Mouse (Mus musculus) NIH3T3 (cell line): ENCODE data around the gene Plxnb3.

ENCODE experiments used
- DNase-seq: peaks from one replicate; pipeline ENCODE4 v3.0.0-alpha.2; 2012; ENCODE audit warnings: low read depth

The Plxnb3 gene

DNA sequence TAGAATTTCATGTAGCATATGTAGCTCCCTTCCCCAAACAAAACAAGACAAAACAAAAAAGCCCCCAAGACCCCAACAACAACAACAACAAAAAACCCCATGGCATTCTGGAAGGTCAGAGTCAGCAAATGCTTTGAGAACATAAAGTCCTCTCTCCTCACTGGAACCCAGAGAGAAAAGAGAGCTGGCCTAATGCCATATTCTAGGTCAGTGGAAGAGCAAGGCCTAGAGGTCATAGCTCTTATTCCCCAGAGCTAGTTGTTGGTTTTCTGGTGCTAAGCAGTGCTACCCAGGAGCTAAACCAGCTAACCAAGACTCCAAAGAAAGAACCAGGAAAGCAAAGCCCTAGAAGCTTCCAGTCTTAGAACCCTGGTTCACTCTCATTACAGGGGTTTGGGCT lies 28.8 kb downstream of the Plxnb3 start:
- no peak for DNase-seq

DNA sequence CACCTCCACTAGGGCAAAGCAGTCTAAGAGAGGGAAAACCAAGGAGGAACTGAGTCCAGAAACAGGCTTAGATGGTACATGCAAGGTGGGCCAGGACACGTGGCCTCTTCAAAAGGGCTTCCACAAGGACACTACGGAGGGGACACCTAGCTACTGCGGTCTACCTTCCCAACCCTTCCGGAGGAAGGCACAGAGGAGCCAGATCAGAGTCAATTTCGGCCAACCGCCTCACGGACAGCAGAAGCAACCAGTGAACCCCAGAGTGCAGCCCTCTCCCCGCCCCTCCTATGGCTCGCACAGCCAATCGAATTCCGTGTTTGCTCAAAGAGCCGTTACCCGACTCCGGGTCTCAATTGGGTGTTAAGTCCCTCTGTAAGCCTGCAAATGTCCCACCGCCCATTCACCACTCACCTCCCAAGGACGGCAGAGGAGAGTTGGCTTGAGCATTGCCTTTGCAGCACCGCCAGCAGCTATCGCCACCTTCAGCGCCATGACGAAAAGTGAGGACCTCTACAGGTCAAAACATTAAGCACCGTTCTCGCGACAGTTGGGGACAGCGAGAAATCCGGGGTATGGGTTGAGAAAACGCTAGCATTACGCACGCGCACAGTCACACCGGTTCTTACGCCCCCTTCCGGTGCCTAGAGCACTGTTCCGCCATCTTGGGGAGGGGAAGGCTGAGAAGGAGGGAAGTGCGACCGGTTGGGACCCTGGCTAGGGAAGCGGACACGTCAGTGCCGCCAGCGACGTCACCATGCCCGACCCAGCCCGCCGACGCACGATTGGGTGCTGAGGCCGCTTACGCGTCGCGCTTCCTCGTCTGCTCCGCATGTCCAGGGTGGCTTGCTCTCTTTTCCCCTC lies 29.7 kb downstream of the Plxnb3 start, which contains the start of the genes Idh3g and Ssr4:
Gene Idh3g, minus strand, starts transcription at position 534 of the 861 bp plus-strand sequence.
Gene Ssr4, plus strand, starts transcription at position 665 of the 861 bp plus-strand sequence.
- peak; percentile 96 for DNase-seq

DNA sequence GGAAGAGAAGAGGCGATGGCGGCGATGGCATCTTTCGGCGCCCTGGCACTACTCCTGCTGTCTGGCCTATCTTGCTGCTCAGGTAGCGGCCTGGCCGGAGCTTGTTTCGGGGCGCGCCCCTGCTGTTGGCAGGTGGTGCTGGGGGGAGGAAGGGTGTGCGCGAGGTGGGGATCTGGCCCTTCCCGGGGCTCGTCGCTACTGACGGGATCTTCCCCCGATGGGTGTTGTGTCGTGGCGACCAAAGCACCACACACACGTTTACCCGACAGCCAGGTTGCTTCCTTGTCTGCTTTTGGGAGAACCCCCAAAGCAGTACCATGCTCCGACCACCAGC lies 30.3 kb downstream of the Plxnb3 start:
- no peak for DNase-seq

DNA sequence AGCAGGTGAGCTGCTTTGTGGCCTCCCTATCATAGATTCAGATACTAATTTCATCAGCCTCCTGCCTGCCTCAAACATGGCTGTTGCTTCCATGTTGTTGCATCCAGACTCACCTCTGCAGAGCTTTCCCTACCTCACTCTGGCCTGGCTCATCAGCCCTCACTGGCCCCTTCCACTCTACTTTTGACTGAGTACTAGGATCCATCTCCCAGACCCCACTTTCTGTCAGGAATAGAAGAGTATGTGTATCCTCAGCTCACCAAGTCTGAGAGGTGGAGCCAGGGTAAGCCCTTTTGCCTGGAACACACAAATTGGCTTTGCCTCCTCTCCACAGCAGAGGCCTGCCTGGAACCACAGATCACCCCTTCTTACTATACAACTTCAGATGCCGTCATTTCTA lies 31.6 kb downstream of the Plxnb3 start:
- DNase-seq: no peak

DNA sequence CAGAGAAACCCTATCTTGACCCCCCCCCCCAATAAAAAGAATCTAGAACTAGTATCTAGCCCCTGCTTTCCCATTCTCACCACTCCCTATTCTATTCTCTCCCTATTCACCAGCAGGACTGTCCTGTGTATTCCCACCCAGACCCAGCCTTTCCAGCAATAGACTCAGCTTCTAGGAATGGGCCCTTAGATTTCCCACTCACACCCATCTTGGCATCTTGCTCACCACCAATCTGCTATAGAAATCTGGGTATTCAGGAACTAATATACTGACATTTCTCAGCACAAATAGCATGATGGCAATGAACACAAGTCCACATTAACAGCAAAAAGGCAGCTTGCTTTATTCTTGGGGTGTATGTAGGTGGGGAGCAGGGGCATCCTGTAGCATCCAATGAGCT lies 36.1 kb downstream of the Plxnb3 start:
- DNase-seq: no peak

DNA sequence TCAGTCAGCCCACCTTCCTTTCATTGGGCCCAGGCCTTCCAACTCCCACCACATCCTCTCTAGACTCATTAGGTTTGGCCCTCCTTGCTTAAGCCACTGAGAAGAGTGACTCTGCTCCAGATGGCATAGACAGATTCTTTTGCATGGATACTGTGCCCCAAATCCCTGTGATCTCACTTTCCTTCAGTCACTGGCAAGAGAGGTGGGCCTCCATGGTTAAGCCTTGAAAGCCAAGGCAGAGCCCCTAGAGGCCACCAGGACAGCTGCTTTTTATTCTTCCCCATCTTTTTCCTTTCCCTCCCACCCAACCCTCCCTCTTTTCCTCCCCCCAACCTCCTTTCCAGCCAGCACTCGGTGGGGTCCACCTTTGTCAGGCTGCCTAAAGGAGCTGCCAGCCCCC lies 36.6 kb downstream of the Plxnb3 start:
- no peak for DNase-seq

DNA sequence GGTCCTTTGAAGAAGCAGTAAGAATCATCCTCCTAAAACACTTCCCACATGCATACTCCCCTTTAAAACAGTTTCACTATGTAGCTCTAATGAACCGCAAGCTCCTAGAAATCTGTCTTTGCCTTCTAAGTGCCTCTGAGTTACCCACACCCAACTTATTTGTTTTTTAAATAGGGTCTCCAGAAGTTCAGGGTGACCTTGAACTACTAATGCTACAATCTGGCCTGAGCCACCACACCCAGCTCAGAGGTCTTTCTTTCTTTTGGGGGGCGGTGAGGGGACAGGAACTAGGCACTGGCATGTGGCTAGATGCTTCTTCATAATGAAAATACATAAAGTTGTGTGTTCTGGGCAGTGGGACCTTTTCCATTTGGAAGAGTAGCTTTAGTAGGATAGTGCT lies 40.6 kb downstream of the Plxnb3 start:
- no peak for DNase-seq

DNA sequence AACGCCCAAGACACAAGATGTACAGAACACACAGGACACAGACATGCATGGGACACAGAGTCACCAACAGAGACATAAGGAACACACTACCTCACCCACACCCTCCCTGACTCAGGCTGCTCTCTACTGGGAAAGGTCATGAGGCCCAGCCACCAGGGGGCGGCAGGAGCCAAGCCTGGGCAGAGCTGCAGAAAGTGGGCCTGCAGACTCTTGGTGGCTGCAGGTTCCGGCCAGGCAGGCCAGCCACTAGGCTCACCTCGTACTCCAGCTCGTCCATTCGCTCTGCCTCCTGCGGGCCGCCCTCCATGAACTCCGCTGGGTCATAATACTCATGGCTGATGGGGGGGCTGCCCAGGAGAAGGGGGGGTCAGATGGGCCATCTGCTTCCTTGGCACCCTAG lies 41.6 kb downstream of the Plxnb3 start:
- peak; percentile 79 for DNase-seq

DNA sequence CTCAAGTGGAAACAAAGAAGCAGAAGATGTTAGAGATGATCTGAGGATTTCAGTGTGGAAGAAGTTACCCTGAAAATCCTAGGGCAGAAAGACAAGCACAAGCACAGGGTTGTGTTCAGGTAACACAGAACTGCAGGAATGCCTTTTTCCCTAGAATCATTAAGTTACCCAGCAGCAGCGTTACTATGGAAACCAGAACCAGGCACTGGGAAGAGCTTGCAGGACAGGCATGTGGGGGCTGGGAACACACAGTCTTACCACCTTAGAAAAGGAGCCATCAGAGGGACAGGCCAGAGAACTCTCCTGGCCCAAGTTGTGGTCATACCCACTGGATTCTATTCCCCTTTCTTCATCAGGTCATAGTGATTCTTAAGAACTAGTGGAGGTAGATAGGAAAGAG lies 48.9 kb downstream of the Plxnb3 start:
- DNase-seq: no peak

DNA sequence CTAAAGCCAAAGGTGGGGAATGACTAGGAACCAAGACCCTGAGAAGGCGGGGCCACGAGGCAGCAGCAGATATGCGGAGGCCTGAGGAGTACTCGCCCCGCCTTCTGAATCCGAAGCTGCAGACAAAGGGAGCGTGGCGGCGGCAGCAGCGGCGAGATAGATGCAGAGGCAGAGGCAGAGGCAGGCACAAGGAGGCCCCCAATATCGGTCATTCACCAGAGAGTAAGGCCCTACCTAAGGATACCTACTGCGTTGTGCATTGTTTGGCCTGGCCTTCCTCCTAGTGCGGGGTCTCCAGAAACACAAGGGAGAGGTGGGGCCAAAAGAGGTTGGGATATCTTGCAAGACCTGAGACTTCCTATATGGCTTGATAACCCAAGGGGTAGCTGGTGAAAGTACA lies 58.2 kb downstream of the Plxnb3 start:
- DNase-seq: no peak

DNA sequence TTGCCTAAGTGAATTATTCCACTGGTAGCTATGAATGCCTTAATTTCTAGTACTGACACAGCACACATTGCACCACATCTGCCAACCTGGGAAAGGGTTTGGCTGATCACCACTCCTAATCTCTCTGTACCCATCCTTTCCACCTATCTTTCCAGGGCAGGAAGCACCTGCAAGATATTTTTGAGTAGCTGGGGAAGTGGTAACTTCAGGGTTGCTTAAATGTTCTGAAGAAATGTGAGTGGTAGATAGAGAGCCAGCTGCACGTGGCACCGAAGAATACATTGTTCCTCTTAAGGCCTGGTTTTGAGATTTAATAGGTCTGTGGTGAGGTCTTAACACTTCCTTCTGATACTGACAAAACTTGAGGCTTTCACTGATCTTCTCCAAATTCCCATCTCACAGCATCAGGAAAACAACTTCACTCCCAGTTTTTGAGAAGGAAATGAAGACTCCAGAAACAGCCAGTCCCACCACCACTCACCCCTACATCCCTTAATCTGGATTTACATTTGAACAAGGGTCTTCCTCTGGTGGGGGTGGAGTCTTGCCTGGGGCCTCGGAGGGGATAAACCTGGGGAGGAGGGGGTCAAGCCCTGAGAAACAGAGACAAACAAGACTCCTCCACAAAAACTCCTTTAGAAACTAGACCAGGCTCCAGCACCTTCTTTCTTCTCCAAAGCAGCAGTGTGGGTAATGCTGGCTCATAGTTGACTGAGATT lies 59.9 kb downstream of the Plxnb3 start:
- DNase-seq: no peak
